Mouse (Mus musculus): ENCODE data around the gene Disp1. TPM values are rescaled to one million over a fixed set of nuclear protein-coding genes. Genes with fewer than 3 reads are reported as not detected.

The Disp1 gene
- polyA plus RNA-seq, 1 experiment from 2014 or later: 7.8 TPM

- peaks cover 3% of the 10 kb centered on the region for H3K36me3 ChIP-seq
- ATAC-seq (replicated peaks; ENCODE audit: insufficient number of reproducible peaks, insufficient read depth, low FRiP score, low read depth): no peak
- H3K4me2 ChIP-seq: no peak overlapping the region
- H3K9me3 ChIP-seq (replicated peaks): no peaks in the 10 kb centered on the region
- no peak overlapping the region for H3K27ac ChIP-seq
- H3K9ac ChIP-seq: no peak overlapping the region
- H3K27me3 ChIP-seq: no peaks in the 10 kb centered on the region
- H3K4me3 ChIP-seq: no peak overlapping the region
- peaks cover 10% of the 10 kb centered on the region; the same call in 1 of the 2 replicates for H3K4me1 ChIP-seq (replicated peaks)
Measured at GRCm38 (mm10) chr1:183081126-183081525, 140.2 kb downstream of the Disp1 start.

- H3K36me3 ChIP-seq: no peaks in the 10 kb centered on the region
- H3K9ac ChIP-seq: no peak overlapping the region
- 29% methylated on average over 15 of the region's 15 CpGs for WGBS
- 0 out of 2 replicates have a peak overlapping the region, but pooled peaks have one; percentile 0 for H3K27ac ChIP-seq
- peaks cover 17% of the 10 kb centered on the region for H3K4me1 ChIP-seq (replicated peaks)
- no peaks in the 10 kb centered on the region for H3K27me3 ChIP-seq
- no peaks in the 10 kb centered on the region for H3K9me3 ChIP-seq (replicated peaks)
- no peak for ATAC-seq (replicated peaks; ENCODE audit: insufficient number of reproducible peaks, insufficient read depth, low FRiP score, low read depth)
- H3K4me3 ChIP-seq: no peak overlapping the region
- H3K4me2 ChIP-seq: no peak overlapping the region
Measured at GRCm38 (mm10) chr1:183075121-183075822, 146.1 kb downstream of the Disp1 start.

- no peaks in the 10 kb centered on the region for H3K36me3 ChIP-seq
- H3K4me1 ChIP-seq (replicated peaks): peaks cover 17% of the 10 kb centered on the region
- H3K4me2 ChIP-seq: no peak overlapping the region
- H3K4me3 ChIP-seq: no peak overlapping the region
- H3K9me3 ChIP-seq (replicated peaks): no peaks in the 10 kb centered on the region
- H3K9ac ChIP-seq: no peak overlapping the region
- peak; percentile 79; the same call in 1 of the 2 replicates for ATAC-seq (replicated peaks; ENCODE audit: insufficient number of reproducible peaks, insufficient read depth, low FRiP score, low read depth)
- WGBS: 55% methylated on average over 12 of the region's 12 CpGs
- H3K27me3 ChIP-seq: no peaks in the 10 kb centered on the region
- H3K27ac ChIP-seq: peak overlapping the region; percentile 31
Measured at GRCm38 (mm10) chr1:183072263-183073050, 148.9 kb downstream of the Disp1 start.

GRCm38 (mm10) chr1:183069954-183070649 lies 151.2 kb downstream of the Disp1 start:
- peaks cover 9% of the 10 kb centered on the region for H3K4me1 ChIP-seq (replicated peaks)
- no peak for ATAC-seq (replicated peaks; ENCODE audit: insufficient number of reproducible peaks, insufficient read depth, low FRiP score, low read depth)

GRCm38 (mm10) chr1:183067807-183068206 lies 153.5 kb downstream of the Disp1 start:
- 77% methylated on average over 7 of the region's 7 CpGs for WGBS
- Histone ChIP-seq H3K9me3 (replicated peaks) (no peaks in the 10 kb centered on the region), H3K4me3 (no peak overlapping the region), H3K27me3 (no peaks in the 10 kb centered on the region), H3K4me1 (replicated peaks) (peaks cover 7% of the 10 kb centered on the region), H3K9ac (no peak overlapping the region), H3K4me2 (no peak overlapping the region), H3K36me3 (no peaks in the 10 kb centered on the region), H3K27ac (no peak overlapping the region)
- ATAC-seq (replicated peaks; ENCODE audit: insufficient number of reproducible peaks, insufficient read depth, low FRiP score, low read depth): no peak

More at GRCm38 (mm10) chr1:183069954-183070649, 151.2 kb downstream of the Disp1 start:
- no peaks in the 10 kb centered on the region for H3K9me3 ChIP-seq (replicated peaks)
- no peaks in the 10 kb centered on the region for H3K36me3 ChIP-seq
- H3K4me3 ChIP-seq: no peak overlapping the region
- no peak overlapping the region for H3K4me2 ChIP-seq
- H3K9ac ChIP-seq: no peak overlapping the region
- no peak overlapping the region for H3K27ac ChIP-seq
- H3K27me3 ChIP-seq: no peaks in the 10 kb centered on the region
- WGBS: 64% methylated on average over 8 of the region's 8 CpGs

GRCm38 (mm10) chr1:183066981-183067380 lies 154.3 kb downstream of the Disp1 start:
- Histone ChIP-seq H3K9me3 (replicated peaks) (no peaks in the 10 kb centered on the region), H3K36me3 (no peaks in the 10 kb centered on the region), H3K27ac (no peak overlapping the region), H3K27me3 (no peaks in the 10 kb centered on the region), H3K9ac (no peak overlapping the region), H3K4me1 (replicated peaks) (peaks cover under 1% of the 10 kb centered on the region; the same call in 1 of the 2 replicates), H3K4me2 (no peak overlapping the region), H3K4me3 (no peak overlapping the region)
- WGBS: 69% methylated on average over 4 of the region's 4 CpGs
- no peak for ATAC-seq (replicated peaks; ENCODE audit: insufficient number of reproducible peaks, insufficient read depth, low FRiP score, low read depth)

- Histone ChIP-seq H3K4me2 (no peak overlapping the region), H3K27me3 (peaks cover 6% of the 10 kb centered on the region; the same call in 1 of the 2 replicates), H3K9me3 (replicated peaks) (no peaks in the 10 kb centered on the region), H3K27ac (no peak overlapping the region), H3K9ac (no peak overlapping the region), H3K36me3 (no peaks in the 10 kb centered on the region), H3K4me1 (replicated peaks) (peaks cover 8% of the 10 kb centered on the region), H3K4me3 (no peak overlapping the region)
- ATAC-seq (replicated peaks; ENCODE audit: insufficient number of reproducible peaks, insufficient read depth, low FRiP score, low read depth): no peak
- WGBS: 59% methylated on average over 2 of the region's 2 CpGs
Measured at GRCm38 (mm10) chr1:183060611-183061010, 160.7 kb downstream of the Disp1 start.

GRCm38 (mm10) chr1:183056289-183056655 lies 165.1 kb downstream of the Disp1 start:
- H3K9ac ChIP-seq: no peak overlapping the region
- ATAC-seq (replicated peaks; ENCODE audit: insufficient number of reproducible peaks, insufficient read depth, low FRiP score, low read depth): peak; percentile 51
- H3K4me2 ChIP-seq: peak overlapping the region; percentile 23; the same call in 1 of the 2 replicates
- H3K4me1 ChIP-seq (replicated peaks): peaks cover 22% of the 10 kb centered on the region
- no peak overlapping the region for H3K4me3 ChIP-seq
- 13% methylated on average over 3 of the region's 3 CpGs for WGBS
- H3K27ac ChIP-seq: peak overlapping the region; percentile 56; the same call in 1 of the 2 replicates
- H3K36me3 ChIP-seq: no peaks in the 10 kb centered on the region
- peaks cover 6% of the 10 kb centered on the region; the same call in 1 of the 2 replicates for H3K27me3 ChIP-seq
- no peaks in the 10 kb centered on the region for H3K9me3 ChIP-seq (replicated peaks)

GRCm38 (mm10) chr1:183055608-183056288 lies 165.6 kb downstream of the Disp1 start:
- Histone ChIP-seq H3K4me1 (replicated peaks) (peaks cover 22% of the 10 kb centered on the region), H3K4me2 (peak overlapping the region; percentile 23; the same call in 1 of the 2 replicates), H3K27me3 (peaks cover 6% of the 10 kb centered on the region; the same call in 1 of the 2 replicates), H3K4me3 (no peak overlapping the region), H3K9me3 (replicated peaks) (no peaks in the 10 kb centered on the region), H3K27ac (peak overlapping the region; percentile 56; the same call in 1 of the 2 replicates), H3K9ac (no peak overlapping the region), H3K36me3 (no peaks in the 10 kb centered on the region)
- ATAC-seq (replicated peaks; ENCODE audit: insufficient number of reproducible peaks, insufficient read depth, low FRiP score, low read depth): peak; percentile 43; the same call in 1 of the 2 replicates
- 38% methylated on average over 2 of the region's 2 CpGs for WGBS

GRCm38 (mm10) chr1:183052663-183053062 lies 168.7 kb downstream of the Disp1 start:
- ATAC-seq (replicated peaks; ENCODE audit: insufficient number of reproducible peaks, insufficient read depth, low FRiP score, low read depth): no peak

More at GRCm38 (mm10) chr1:183052663-183053062, 168.7 kb downstream of the Disp1 start:
- Histone ChIP-seq H3K36me3 (no peaks in the 10 kb centered on the region), H3K4me3 (no peak overlapping the region), H3K4me2 (no peak overlapping the region), H3K9ac (no peak overlapping the region), H3K4me1 (replicated peaks) (peaks cover 31% of the 10 kb centered on the region), H3K27ac (no peak overlapping the region), H3K9me3 (replicated peaks) (no peaks in the 10 kb centered on the region), H3K27me3 (no peaks in the 10 kb centered on the region)
- 55% methylated on average over 7 of the region's 7 CpGs for WGBS

Measured in heart, embryonic 15.5 days (tissue).